Comparison of ENCODE assay signal across 27 mouse cellular contexts in the genomic region with DNA sequence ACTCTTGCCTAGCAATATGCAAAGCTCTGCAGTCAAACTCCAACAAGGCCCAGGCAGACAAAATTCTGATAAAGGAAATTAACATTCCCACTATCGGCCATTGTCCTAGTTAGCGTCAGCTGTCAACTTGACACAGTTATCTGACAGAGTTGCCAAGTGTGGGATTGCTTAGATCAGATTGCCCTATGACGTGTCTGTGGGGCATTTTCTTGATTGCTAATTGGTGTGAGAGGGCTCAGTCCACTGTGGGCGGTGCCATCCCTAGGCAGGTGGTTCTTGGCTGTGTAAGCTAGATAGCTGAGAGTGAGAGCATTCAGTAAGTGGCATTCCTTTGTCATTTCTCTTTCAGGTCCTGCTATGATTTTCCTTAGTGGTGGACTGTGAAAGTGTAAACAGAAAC. TPM values are rescaled to one million over a fixed set of nuclear protein-coding genes. Genes with fewer than 3 reads are reported as not detected.
A peak's percentile ranks its signal among the peaks of the same experiment; 100 is the strongest.
DNase-seq lines count a peak whose midpoint lies in the region; ATAC-seq and TF ChIP-seq lines count a peak whose summit lies in the region.
"Had no signal": no experiment of that assay in that cellular context is flagged by ENCODE, and none has a peak within 500 bp of the region (broad histone marks: within the 10 kb centered on the region; RNA-seq: fewer than 3 reads in every experiment).

No protein-coding gene starts in this region.

- H3K27ac ChIP-seq in liver, adult 2 months (replicated peaks; ENCODE audit: insufficient read depth, low read depth, low read length), result no peak overlapping the region
- H3K27ac ChIP-seq in liver, embryonic 11.5 days (ENCODE audit: low read depth, low read length), result no peak overlapping the region
- no peak overlapping the region for H3K27ac ChIP-seq in limb, embryonic 10.5 days
- no peak overlapping the region for H3K27ac ChIP-seq in hindbrain, embryonic 14.5 days
- H3K27ac ChIP-seq: embryonic facial prominence, embryonic 10.5 days; embryonic facial prominence, embryonic 13.5 days; forebrain, embryonic 10.5 days; forebrain, embryonic 13.5 days; gastrocnemius, adult 2 months; heart, embryonic 15.5 days; hindbrain, embryonic 15.5 days had no signal

- H3K4me2 ChIP-seq in liver, embryonic 11.5 days, result no peak overlapping the region
- peak overlapping the region; percentile 38 for H3K4me2 ChIP-seq in myocyte (ENCODE audit: low read depth)
- H3K4me2 ChIP-seq in hindbrain, embryonic 14.5 days (replicated peaks), result no peak overlapping the region
- H3K4me2 ChIP-seq: embryonic facial prominence, embryonic 13.5 days; forebrain, embryonic 13.5 days; heart, embryonic 12.5 days; heart, embryonic 15.5 days; hindbrain, embryonic 15.5 days had no signal

- peaks cover 3% of the 10 kb centered on the region; the same call in 1 of the 2 replicates for H3K4me1 ChIP-seq in liver, adult 2 months (ENCODE audit: control insufficient read depth, insufficient read depth, low read length)
- peaks cover 19% of the 10 kb centered on the region for H3K4me1 ChIP-seq in liver, embryonic 11.5 days (replicated peaks; ENCODE audit: control insufficient read depth, insufficient read depth, low read length)
- H3K4me1 ChIP-seq in limb, embryonic 10.5 days, result no peaks in the 10 kb centered on the region
- no peaks in the 10 kb centered on the region for H3K4me1 ChIP-seq in hindbrain, embryonic 14.5 days (replicated peaks; ENCODE audit: control insufficient read depth, insufficient read depth, low read length)
- H3K4me1 ChIP-seq: forebrain, embryonic 10.5 days; forebrain, embryonic 13.5 days; heart, embryonic 15.5 days; hindbrain, embryonic 15.5 days had no signal

- peak; percentile 91 for DNase-seq in liver, adult 2 months (ENCODE audit: extremely low read depth, low read depth, low spot score)
- DNase-seq in liver, embryonic 11.5 days (ENCODE audit: low spot score), result no peak
- DNase-seq in limb, embryonic 10.5 days (ENCODE audit: low spot score), result peak; percentile 14
- DNase-seq in layer of hippocampus, adult 18-20 months (ENCODE audit: low spot score in 2 of 2), result no peak
- no peak for DNase-seq in hindbrain, embryonic 14.5 days (ENCODE audit: low spot score)
- DNase-seq: adrenal gland, adult 8-10 months; adrenal gland, postnatal 25 days; cerebellum, adult 11-12 months; cerebellum, adult 8-10 months; cerebellum, postnatal 10 days; cerebellum, postnatal 36 days; embryo, embryonic 11 days; gastrocnemius, adult 2 months; gastrocnemius, postnatal 14 days; heart, adult 11 months; heart, postnatal 14 days; heart, postnatal 4 days had no signal

- no peak for TF ChIP-seq CTCF in liver, adult 2 months (IDR thresholded peaks at IDR 0.05; ENCODE audit: low read depth, low read length)

- H3ac ChIP-seq in myocyte (ENCODE audit: control insufficient read depth, insufficient read length), result no peak overlapping the region

- no peaks in the 10 kb centered on the region for H3K79me2 ChIP-seq in liver, adult 2 months (ENCODE audit: control insufficient read depth, insufficient read depth, low read length)
- no peaks in the 10 kb centered on the region for H3K79me2 ChIP-seq in myocyte (ENCODE audit: control insufficient read depth, insufficient read depth)

- H3K4me3 ChIP-seq in liver, adult 2 months (ENCODE audit: insufficient read depth, low read depth, low read length), result no peak overlapping the region
- no peak overlapping the region for H3K4me3 ChIP-seq in liver, embryonic 11.5 days (ENCODE audit: low read depth, low read length)
- H3K4me3 ChIP-seq in limb, embryonic 10.5 days, result no peak overlapping the region
- H3K4me3 ChIP-seq in myocyte, result no peak overlapping the region
- no peak overlapping the region for H3K4me3 ChIP-seq in hindbrain, embryonic 14.5 days (replicated peaks; ENCODE audit: low read length)
- H3K4me3 ChIP-seq: embryonic facial prominence, embryonic 10.5 days; embryonic facial prominence, embryonic 13.5 days; forebrain, embryonic 10.5 days; forebrain, embryonic 13.5 days; gastrocnemius, adult 2 months; heart, embryonic 12.5 days; heart, embryonic 15.5 days; hindbrain, embryonic 15.5 days had no signal

- no peak for ATAC-seq in liver, embryonic 11.5 days (replicated peaks; ENCODE audit: low FRiP score)
- ATAC-seq in hindbrain, embryonic 14.5 days (ENCODE audit: low FRiP score), result no peak
- ATAC-seq: CD4-positive, CD25-positive, alpha-beta regulatory T cell, adult 4 months; forebrain, embryonic 13.5 days; forebrain, embryonic 16.5 days had no signal

- TF ChIP-seq POLR2A in liver, adult 2 months (IDR thresholded peaks at IDR 0.05; ENCODE audit: extremely low read depth, insufficient read depth, low read length), result no peak
- no peak for TF ChIP-seq POLR2A in myocyte (IDR thresholded peaks at IDR 0.05; ENCODE audit: insufficient read length, low read depth)

- no peaks in the 10 kb centered on the region for H3K9me3 ChIP-seq in liver, embryonic 11.5 days (ENCODE audit: control insufficient read depth, low read length)
- H3K9me3 ChIP-seq in limb, embryonic 10.5 days (replicated peaks), result no peaks in the 10 kb centered on the region
- H3K9me3 ChIP-seq in hindbrain, embryonic 14.5 days (ENCODE audit: control insufficient read depth, low read length), result no peaks in the 10 kb centered on the region
- H3K9me3 ChIP-seq: embryonic facial prominence, embryonic 10.5 days; embryonic facial prominence, embryonic 13.5 days; forebrain, embryonic 10.5 days; forebrain, embryonic 13.5 days; heart, embryonic 12.5 days; heart, embryonic 15.5 days; hindbrain, embryonic 15.5 days had no signal

- H3K36me3 ChIP-seq in liver, adult 2 months (ENCODE audit: control insufficient read depth, insufficient read depth, low read length), result peaks cover 13% of the 10 kb centered on the region
- H3K36me3 ChIP-seq in liver, embryonic 11.5 days (ENCODE audit: control insufficient read depth, insufficient read depth, low read length), result no peaks in the 10 kb centered on the region
- H3K36me3 ChIP-seq in limb, embryonic 10.5 days, result no peaks in the 10 kb centered on the region
- no peaks in the 10 kb centered on the region for H3K36me3 ChIP-seq in myocyte (ENCODE audit: control insufficient read depth, insufficient read depth)
- H3K36me3 ChIP-seq in hindbrain, embryonic 14.5 days (replicated peaks; ENCODE audit: control insufficient read depth, insufficient read depth), result no peaks in the 10 kb centered on the region
- H3K36me3 ChIP-seq: embryonic facial prominence, embryonic 10.5 days; embryonic facial prominence, embryonic 13.5 days; forebrain, embryonic 10.5 days; heart, embryonic 12.5 days; heart, embryonic 15.5 days; hindbrain, embryonic 15.5 days had no signal

- WGBS in liver, adult 2 months, result 77% methylated on average over 4 of the region's 4 CpGs
- 69% methylated on average over 4 of the region's 4 CpGs for WGBS in liver, embryonic 11.5 days
- 87% methylated on average over 4 of the region's 4 CpGs for WGBS in limb, embryonic 10.5 days
- 80% methylated on average over 4 of the region's 4 CpGs for WGBS in hindbrain, embryonic 14.5 days

- no peaks in the 10 kb centered on the region for H3K27me3 ChIP-seq in liver, adult 2 months (ENCODE audit: control insufficient read depth, insufficient read depth, low read length)
- H3K27me3 ChIP-seq in liver, embryonic 11.5 days (replicated peaks; ENCODE audit: control insufficient read depth, insufficient read depth, low read length), result no peaks in the 10 kb centered on the region
- H3K27me3 ChIP-seq in limb, embryonic 10.5 days (ENCODE audit: low read depth, poor library complexity, severe bottlenecking), result no peaks in the 10 kb centered on the region
- no peaks in the 10 kb centered on the region for H3K27me3 ChIP-seq in myocyte (ENCODE audit: control insufficient read depth, insufficient read depth, insufficient read length)
- no peaks in the 10 kb centered on the region for H3K27me3 ChIP-seq in hindbrain, embryonic 14.5 days (ENCODE audit: control insufficient read depth, insufficient read depth, low read length)
- H3K27me3 ChIP-seq: embryonic facial prominence, embryonic 13.5 days; forebrain, embryonic 13.5 days; heart, embryonic 12.5 days; heart, embryonic 15.5 days; hindbrain, embryonic 15.5 days had no signal

- H3K9ac ChIP-seq in liver, adult 2 months (ENCODE audit: low read depth, low read length), result no peak overlapping the region
- no peak overlapping the region for H3K9ac ChIP-seq in liver, embryonic 11.5 days (ENCODE audit: low read depth, low read length)
- H3K9ac ChIP-seq in hindbrain, embryonic 14.5 days, result no peak overlapping the region
- H3K9ac ChIP-seq: embryonic facial prominence, embryonic 13.5 days; forebrain, embryonic 13.5 days; heart, embryonic 12.5 days; heart, embryonic 15.5 days; hindbrain, embryonic 15.5 days had no signal

TF ChIP-seq in myocyte, 11 proteins besides CTCF, POLR2A, EP300 and RAD21:
- TF ChIP-seq TCF3 (IDR thresholded peaks at IDR 0.05; ENCODE audit: insufficient read length, low read depth), result no peak
- TF ChIP-seq MAX (IDR thresholded peaks at IDR 0.05; ENCODE audit: low read depth), result no peak
- TF ChIP-seq POLR2AphosphoS2 (IDR thresholded peaks at IDR 0.05; ENCODE audit: insufficient read length, low read depth), result no peak
- TF ChIP-seq MYOG (IDR thresholded peaks at IDR 0.05; ENCODE audit: control insufficient read depth in 1 of 3, insufficient read depth in 1 of 3, insufficient read length in 2 of 3, low read depth in 2 of 3), result no peak
- TF ChIP-seq USF1 (IDR thresholded peaks at IDR 0.05; ENCODE audit: low read depth), result no peak
- no peak for TF ChIP-seq REST (IDR thresholded peaks at IDR 0.05; ENCODE audit: insufficient read depth, insufficient read length)
- no peak for TF ChIP-seq E2F4 (IDR thresholded peaks at IDR 0.05; ENCODE audit: insufficient read depth)

RNA-seq across cellular contexts. Expression of gene Sos1, which starts 25.1 kb away (rescaled TPM):
- total RNA-seq in liver, adult 2 months (2014; rRNA removed), result 11.8 and 12.0 TPM in 2 replicates
- 2.8 TPM in 2 replicates for polyA plus RNA-seq in liver, adult 2 months (2012; rRNA removed)
- 4.5 and 4.7 TPM in 2 replicates for polyA plus RNA-seq in liver, embryonic 11.5 days (2014; fragmentation: Nextera tagmentation; extraction: Ambion mirVana)
- 4.2 and 4.6 TPM in 2 replicates for polyA plus RNA-seq in limb, embryonic 10.5 days (2016; fragmentation: Nextera tagmentation; extraction: Ambion mirVana)
- 4.7 TPM for polyA plus RNA-seq in myocyte (2012; fragmentation: generic; extraction: Trizol)
- total RNA-seq in layer of hippocampus, adult 18-20 months (2021), result 10 to 100 TPM; 36.3 to 37.8 TPM
- 13.4 and 13.5 TPM in 2 replicates for polyA plus RNA-seq in hindbrain, embryonic 14.5 days (2014; fragmentation: Nextera tagmentation; extraction: Ambion mirVana)

Comparison
In these comparisons a context has a peak if more than half of its experiments do, and no peak if none do; other contexts are left out.
1. DNase-seq: peak in liver, adult 2 months (single experiment) and limb, embryonic 10.5 days (single experiment); none in liver, embryonic 11.5 days (single experiment), layer of hippocampus, adult 18-20 months (0 of 2) and hindbrain, embryonic 14.5 days (single experiment).